Mouse (Mus musculus) monocyte, adult 5-6 weeks (primary cell): ENCODE measurements around the gene Spred3. TPM values are rescaled to one million over a fixed set of nuclear protein-coding genes. Genes with fewer than 3 reads are reported as not detected.
"Not testable (repeated sequence)": the region's sequence is repeated elsewhere in the genome, so short reads cannot be mapped to it uniquely, and the experiment has no call there.

Source experiments
- ATAC-seq: fragments of 153-309, 156-312 bp; replicated peaks from 2 replicates; pipeline ENCODE4 v1.8.0; 2017; ENCODE audit warnings: mild to moderate bottlenecking; ENCODE audit not compliant: low TSS enrichment, insufficient number of reproducible peaks, severe bottlenecking, poor library complexity, low FRiP score
- total RNA-seq: library from RNA; stranded (forward); fragments of 200-1000, 200-491, 200-594 nt; gene quantifications from 3 replicates; pipeline ENCODE4 v1.2.3, GENCODE M21; 2017

Spred3 gene
- total RNA-seq = 0.78 to 0.95 TPM in 2 of 3 replicates, not detected in the other

DNA sequence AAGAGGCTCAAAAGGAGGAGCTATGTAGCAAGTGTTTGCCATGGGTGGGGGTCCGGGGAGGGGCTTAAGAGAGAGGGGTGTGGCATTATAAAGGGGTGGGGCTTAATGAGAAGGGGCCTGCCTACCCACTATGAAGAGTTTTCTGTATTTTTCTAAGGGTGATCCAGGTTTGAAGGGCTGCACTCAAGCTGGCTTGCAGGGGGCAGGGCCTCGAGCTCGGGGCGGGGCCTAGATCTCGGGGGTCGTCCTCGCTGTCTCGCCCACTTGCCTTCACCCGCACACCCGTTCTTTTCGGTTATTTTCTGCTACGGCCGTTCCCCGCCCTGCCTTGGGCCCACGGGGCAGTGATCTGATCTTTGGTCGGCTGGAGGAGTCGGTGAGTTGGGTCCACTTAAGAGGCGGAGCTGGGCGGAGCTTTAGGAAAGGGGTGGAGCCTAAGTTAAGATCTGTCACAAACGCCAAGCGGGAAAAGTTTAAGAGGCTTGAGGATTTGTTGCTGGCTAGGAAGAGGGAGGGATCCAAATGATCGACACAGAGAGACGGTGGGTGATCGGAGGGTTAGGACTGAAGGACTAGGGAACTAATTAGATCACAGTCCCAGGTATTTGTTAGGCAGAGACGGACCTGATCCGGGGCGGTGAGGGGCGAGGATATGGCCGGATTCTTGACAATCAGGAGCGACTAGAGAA lies at the start of gene Spred3, which contains the start of gene Ggn:
TSS of gene Spred3 (minus strand) at position 346 of the 689 bp plus-strand sequence.
TSS of gene Ggn (plus strand) at position 145 of the 689 bp plus-strand sequence.
- ATAC-seq = peak; percentile 54

DNA sequence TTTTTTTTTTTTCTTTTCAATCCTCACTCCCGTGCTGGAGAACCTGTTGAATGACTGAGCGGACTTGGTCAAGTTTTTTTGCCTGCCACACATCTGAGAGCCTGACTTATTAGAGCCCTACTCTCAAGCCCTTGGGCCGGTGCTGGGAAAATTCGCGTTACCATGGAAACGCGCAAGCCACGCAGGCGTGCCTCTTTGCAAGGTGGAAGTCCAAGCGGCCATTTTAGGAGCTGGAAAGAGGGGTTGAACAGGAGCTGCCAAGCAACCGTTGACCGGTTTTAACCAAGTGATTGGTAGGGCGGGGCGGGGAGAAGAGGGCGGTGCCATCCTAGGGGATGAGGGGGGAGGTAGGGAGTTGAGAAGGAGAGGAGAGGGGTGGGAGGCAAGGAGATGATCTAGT lies 44.6 kb upstream of the Spred3 start:
- no peak for ATAC-seq

DNA sequence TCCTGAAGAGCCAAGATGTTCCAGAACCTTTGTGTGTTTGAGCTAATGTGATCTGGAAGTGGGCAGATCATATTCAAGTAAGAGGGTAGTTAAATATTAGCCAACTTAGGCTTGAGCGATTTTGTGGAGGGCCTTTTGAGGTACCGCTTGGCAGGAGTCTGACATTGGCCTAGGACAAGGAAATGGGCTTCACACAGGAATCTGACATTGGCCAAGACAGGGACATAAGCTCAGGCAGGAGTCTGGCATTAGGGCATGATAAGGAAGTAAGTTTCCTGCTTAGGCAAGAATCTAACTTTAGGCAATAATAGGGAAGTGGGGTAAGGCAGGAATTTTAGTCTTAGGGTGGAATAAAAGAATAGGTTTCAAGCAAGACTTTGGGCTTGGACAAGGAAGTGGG lies 44.0 kb upstream of the Spred3 start:
- no peak for ATAC-seq

DNA sequence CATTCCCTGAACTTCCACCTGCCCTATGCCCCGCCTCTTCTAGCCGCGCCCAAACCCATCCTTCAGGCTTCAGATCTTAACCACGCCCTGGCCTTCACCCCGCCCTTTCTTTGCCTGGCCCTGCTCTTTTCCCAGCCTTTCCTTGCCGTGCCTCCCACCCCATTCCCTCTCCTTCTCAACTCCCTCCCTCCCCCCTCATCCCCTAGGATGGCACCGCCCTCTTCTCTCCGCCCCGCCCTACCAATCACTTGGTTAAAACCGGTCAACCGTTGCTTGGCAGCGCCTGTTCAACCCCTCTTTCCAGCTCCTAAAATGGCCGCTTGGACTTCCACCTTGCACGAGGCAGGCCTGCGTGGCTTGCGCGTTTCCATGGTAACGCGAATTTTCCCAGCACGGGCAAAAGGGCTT lies 43.5 kb upstream of the Spred3 start, which contains the start of gene Catsperg1:
TSS of gene Catsperg1 (minus strand) at position 361 of the 408 bp plus-strand sequence.
- no peak for ATAC-seq

DNA sequence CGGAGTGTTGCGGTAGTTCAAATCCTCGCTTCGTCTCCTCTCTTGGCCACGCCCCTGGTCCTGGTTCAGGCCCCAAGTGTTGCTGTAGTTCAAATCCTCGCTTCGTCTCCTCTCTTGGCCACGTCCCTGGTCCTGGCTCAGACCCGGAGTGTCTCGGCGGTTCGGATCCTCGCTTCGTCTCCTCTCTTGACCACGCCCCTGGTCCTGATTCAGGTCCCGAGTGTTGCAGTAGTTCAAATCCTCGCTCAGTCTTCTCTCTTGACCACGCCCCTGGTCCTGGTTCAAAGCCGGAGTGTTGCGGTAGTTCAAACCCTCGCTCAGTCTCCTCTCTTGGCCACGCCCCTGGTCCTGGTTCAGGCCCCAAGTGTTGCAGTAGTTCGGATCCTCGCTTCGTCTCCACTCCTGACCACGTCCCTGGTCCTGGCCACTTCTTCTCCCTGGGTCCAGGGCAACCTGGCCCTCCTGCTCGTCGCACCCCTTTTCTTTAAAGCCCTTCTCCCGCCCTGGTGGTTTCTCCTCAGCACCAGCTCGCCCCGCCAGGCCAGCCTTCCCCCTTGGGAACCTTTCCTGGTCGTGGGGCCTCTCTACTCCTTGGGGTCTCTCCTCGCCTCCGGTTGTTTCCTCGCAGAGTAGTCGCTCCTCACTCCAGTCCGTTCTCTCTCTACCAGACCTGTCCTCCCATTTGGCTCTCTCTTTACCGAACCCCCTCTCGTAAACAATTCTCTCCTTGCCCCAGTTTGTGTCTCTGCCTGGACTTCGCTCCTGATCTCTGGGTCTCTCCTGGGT lies 42.8 kb upstream of the Spred3 start:
- not testable (repeated sequence) for ATAC-seq

DNA sequence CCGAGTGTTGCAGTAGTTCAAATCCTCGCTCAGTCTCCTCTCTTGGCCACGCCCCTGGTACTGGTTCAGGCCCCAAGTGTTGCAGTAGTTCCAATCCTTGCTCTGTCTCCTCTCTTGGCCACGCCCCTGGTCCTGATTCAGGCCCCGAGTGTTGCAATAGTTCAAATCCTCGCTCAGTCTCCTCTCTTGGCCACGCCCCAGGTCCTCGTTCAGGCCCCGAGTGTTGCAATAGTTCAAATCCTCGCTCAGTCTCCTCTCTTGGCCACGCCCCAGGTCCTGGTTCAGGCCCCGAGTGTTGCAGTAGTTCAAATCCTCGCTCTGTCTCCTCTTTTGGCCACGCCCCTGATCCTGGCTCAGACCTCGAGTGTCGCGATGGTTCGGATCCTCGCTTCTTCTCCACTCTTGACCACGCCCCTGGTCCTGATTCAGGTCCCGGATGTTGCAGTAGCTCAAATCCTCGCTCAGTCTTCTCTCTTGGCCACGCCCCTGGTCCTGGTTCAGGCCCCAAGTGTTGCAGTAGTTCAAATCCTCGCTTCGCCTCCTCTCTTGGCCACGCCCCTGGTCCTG lies 42.1 kb upstream of the Spred3 start:
- 0 out of 2 replicates have a peak, but pooled peaks have one; percentile 2 for ATAC-seq

DNA sequence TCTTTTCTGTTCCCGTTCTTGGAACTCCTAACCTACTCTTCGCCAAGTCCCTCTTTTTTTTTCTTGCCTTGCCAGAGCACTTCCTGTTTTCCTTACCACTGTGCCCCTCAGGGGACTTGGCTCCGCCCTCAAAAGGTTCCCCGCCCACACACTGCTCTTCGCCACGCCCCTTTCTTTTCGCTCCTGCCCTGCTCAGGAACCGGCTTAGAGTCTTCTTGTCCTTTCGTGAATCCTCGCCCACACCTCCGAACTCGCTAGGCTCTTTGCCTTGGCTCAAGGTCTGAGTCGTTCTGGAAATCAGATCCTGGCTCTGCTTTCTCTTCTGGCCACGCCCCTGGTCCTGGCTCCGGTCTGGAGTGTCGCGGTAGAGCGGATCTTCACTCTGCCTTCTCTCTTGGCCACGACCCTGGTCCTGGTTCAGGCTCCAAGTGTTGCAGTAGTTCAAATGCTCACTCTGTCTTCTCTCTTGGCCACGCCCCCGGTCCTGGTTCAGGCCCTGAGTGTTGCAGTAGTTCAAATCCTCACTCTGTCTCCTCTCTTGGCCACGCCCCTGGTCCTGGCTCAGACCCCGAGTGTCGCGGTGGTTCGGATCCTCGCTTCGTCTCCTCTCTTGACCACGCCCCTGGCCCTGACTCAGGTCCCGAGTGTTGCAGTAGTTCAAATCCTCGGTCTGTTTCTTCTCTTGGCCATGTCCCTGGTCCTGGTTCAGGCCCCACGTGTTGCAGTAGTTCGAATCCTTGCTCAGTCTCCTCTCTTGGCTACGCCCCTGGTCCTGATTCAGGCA lies 41.4 kb upstream of the Spred3 start:
- peak; percentile 84 for ATAC-seq

DNA sequence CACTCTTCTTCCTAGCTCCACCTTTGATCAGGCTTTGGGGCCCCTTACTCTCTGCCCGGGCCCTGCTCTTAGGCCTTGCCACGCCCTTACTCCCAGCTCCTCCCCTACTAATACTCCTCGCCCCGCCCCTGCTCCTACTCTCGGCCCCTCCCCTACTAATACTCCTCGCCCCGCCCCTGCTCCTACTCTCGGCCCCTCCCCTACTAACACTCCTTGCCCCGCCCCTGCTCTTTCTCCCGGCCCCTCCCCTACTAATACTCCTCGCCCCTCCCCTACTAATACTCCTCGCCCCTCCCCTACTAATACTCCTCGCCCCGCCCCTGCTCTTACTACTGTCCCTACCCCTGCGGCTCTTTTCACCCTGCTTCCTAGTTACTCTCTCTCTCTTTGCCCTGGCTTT lies 40.8 kb upstream of the Spred3 start:
- ATAC-seq = peak; percentile 33

DNA sequence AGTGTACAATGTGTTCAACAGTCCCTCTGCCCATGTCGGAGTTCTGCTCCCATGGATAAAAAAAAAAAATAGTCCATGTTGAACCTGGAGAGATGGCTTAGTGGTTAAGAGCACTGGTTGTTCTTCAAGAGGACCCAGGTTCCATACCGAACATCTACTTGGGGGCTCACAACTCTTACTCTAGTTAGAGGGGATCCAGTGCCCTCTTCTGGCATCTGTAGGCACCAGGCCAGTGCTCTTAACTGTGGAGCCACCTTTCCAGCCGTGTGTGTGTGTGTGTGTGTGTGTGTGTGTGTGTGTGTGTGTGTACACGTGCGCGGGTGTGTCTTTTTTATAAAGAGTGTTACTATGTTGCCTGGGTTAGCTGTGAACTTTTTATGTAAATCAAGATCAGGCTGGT lies 32.4 kb upstream of the Spred3 start:
- no peak for ATAC-seq

DNA sequence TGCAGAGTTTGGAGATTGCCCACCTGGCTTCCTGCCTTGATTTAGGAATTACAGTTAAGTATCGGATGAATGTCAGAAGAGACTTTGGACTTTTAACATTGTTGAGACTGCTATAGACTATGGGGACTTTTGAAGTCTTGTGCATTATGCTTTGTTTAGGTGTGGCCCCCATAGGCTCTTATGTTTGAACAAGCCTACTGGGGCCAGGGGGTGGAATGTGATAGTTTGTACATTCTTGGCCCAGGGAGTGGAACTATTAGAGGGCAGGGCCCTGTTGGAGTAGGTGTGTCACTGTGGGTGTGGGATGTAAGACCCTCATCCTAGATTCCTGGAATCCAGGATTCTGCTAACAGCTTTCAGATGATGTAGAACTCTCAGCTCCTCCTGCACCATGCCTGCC lies 24.0 kb upstream of the Spred3 start:
- not testable (repeated sequence) for ATAC-seq

DNA sequence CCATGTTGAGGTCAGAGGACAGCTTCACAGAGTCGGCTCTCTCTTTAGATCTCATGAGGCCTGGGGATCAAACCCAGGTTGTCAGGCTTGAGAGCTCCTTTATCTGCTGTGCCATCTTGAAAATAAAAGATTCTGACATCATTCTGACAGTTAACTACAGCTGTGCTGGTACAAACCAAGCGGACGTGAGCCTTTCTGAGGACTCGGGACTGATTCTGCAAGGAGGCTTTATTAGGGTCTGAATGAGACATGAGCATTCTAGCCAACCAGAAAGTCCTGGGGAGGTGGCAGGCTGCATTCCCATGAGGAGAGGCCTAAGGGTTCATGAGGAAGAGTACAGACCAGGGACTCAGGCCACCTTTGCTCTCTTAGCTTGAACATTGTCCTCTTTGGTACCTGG lies 11.1 kb upstream of the Spred3 start:
- not testable (repeated sequence) for ATAC-seq

DNA sequence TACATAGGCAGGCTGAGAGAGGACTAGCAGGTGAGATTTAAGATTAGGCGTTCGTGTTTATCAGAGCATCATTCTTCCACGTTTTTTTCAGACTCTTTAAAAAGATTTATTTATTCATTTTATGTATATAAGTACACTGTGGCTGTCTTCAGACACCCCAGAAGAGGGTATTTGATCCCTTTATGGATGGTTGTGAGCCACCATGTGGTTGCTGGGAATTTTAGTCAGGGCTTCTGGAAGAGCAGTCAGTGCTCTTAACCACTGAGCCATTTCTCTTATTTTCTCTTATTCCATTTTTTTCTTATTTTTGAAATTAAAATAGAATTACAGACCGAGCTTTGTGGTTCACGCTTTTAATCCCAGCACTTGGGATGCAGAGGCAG lies 10.6 kb upstream of the Spred3 start:
- no peak for ATAC-seq

DNA sequence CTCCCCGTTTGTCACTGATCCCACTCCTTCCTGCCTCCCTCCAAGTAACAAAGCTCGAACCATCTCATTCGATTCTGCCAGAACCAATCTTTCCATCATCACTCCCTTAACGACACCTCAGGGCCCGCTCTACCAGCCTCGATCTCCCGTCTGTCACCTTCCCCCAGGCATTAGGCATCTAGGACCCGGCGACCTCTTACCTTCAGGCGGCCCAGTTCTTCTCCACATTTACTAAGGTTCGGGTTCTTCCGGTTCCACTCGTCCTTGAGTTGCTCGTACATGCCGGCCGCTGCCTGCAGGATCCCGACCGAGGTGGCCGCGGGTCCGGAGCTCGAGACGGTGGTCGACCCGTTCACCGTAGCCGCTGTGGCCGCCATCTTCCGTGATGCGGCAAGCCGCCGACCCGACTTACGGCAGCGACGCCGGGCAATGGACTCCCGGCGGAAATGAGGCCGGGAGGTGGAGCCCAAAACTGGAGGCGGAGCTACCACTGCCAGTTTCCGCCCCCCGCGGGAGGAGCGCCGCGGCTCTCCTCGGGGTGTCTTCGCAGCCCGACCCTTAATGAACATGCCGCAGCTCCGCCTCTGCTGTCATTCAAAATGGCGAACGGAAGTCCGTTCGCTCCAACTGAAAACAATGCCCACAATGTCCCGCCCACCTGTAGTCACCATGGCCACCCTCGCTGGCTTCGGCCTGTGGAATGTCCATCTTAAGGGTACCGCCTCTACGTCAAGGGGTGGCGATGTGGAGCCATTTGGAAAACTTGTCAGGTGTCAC lies 10.1 kb upstream of the Spred3 start, which contains the start of gene Psmd8:
TSS of gene Psmd8 (minus strand) at position 625 of the 777 bp plus-strand sequence.
- peak; percentile 93 for ATAC-seq

DNA sequence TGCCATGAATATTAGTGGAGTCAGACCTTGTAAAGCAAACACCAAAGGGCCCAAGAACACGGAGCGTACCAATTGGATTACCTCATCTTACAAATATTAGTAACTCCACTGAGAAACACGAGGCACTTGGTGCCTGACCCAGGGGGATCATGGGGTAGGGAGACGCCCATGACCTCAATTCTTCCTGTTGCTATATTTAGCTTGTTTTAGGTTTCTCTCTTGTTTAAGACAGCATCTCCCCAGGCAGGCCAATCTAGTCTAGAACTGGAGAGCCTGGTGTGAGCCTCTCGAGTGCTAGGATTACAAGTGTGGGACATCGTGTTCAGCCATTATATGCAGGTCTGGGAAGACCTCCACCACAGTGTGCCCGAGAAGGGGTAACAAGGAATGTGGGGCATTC lies 9.1 kb upstream of the Spred3 start:
- 0 out of 2 replicates have a peak, but pooled peaks have one; percentile 20 for ATAC-seq

DNA sequence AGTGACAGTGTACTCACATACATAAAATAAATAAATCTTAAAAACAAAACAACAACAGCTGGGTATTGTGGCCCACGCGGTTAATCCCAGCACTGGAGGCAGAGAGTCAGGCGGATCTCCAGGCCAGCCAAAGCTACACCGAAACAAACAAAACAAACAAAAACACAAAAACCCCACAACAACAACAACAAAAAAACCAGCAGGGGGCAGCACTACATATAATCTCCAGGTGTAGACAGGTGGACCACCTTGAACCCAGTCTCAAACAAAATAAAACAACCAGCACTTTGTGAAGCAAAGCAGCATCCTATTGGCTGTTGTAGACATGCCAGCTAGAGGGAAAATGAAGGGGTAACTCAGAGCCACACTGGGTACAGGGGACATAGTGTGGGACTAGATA lies 7.9 kb upstream of the Spred3 start:
- no peak for ATAC-seq

DNA sequence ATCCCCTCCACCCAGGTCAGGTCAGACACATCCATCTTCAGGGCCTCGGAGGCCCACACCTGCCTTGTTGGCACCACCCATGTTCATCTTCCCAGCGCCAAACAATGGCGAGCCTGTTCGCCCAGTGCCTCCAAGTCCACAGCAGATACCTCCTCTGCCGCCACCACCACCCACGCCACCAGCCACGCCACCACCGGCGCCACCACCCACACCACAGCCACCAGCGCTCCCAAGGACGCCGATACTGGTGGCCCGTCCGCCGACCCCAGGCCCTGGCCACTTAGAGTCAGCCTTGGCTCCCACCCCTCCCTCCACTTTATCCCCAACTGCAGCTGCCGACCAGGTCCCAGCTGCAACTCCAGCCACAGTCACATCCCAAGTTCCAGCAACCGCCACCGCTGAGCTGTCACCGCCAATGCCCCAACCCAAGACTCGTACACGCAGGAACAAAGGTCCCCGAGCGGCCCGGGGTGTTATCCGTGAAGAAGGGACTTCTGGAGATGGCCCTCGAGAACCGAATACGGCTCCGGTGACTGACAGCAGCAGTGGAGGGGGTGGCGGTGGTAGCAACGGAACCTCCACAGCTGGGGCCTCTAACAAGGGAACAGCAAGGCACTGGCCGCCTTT lies 2.3 kb upstream of the Spred3 start:
- ATAC-seq = no peak

DNA sequence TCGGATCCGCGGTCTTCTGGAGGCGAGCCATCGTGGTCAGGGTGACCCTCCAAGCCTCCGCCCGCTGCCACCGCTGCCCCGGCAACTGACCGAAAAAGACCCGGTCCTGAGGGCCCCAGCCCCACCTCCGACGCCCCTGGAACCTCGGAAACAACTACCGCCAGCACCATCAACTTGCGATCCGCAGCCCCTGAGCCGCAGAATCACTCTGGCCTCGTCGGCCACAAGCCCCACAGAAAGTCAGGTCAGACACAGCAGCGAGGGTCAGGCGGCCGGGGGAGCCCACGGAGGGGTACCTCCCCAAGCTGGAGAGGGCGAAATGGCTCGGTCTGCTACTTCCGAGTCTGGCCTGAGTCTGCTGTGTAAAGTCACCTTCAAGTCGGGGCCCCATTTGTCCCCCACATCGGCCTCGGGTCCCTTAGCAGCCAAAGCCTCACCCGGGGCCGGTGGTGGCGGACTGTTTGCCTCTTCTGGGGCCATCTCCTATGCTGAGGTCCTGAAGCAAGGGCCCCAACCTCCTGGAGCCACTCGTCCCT lies 1.4 kb upstream of the Spred3 start:
- no peak for ATAC-seq
